Mouse (Mus musculus) liver, adult (tissue): Measurements from ENCODE around the gene Rac2.

Experiments
- GATA4 ChIP-seq: IDR thresholded peaks from 2 replicates; pipeline ENCODE4 v1.6.1; 2014; ENCODE audit warnings: mild to moderate bottlenecking, low read length; ENCODE audit not compliant: insufficient replicate concordance

The Rac2 gene

DNA sequence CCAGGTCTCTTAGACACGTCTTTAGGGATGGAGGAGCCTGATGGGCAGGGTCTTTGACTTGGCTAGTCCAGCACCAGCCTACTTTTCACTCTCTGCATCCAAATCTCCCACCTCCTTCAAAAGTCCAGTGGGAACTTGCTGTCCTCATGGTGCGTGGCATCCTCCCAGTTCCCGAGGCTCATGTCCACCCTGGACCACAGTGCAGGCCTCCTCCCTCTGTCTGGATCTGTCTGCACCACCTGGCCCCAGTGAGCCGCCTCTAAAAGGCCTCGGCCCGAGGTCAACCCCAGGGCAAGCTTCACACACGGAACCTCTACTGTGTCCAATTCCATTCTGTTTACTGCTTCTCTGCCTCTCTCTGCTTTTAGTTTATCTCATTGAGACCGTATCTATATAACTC is 51.3 kb downstream of the Rac2 start:
- no peak for TF ChIP-seq GATA4

DNA sequence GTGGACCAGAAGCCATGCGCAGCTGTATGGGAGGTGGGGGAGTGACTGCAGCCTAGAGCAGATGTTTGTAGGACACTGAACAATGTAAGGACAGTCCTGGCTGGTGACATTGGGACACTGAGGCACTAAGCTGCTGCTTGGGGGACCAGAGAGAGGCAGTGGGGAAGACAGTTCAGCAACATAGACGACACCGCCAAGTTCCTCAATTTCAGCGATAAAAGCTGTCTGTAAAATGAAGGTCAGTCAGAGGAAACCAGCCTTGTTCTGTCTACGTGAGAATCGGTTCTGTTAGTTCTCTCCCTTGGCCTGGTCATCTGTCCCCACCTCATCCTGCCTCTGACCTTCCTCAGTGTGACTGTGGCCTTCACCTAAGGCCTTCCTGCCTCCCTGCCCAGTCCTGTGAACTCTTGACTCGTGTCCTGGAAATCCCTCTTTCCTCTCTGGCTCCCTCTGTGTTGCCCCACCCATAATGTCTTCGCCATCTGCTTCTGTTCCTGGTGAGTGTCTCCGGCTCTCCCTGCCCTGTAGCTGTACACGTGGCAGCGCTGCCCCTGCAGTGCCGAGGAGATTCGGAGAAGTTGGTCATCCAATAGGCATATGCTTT is 52.4 kb downstream of the Rac2 start:
- peak; percentile 56; the same call in 1 of the 2 replicates for TF ChIP-seq GATA4

GRCm38 (mm10) chr15:78518221-78518620 is 54.4 kb downstream of the Rac2 start:
- TF ChIP-seq GATA4: no peak

DNA sequence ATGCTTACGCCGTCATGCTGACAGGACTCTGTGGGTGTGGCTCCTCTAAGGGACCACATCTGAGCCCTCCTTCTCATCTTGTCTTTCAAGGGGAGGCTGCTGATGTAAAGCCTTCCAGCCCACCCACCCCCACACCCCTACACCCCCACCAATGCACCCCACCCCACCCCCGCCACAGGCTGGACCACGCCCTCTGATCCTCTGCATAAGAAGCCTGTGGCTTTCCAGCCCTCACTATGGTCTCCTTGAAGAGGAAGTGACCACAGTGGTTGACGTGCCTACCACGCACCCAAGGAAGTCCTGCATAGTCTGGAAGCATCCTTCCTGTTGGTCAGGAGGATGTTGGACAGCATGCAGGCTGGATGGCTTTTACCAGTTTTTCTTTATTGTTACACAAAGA is 56.8 kb downstream of the Rac2 start:
- no peak for TF ChIP-seq GATA4

- peak; percentile 50; the same call in 1 of the 2 replicates for TF ChIP-seq GATA4
These were observed 58.0 kb downstream of the Rac2 start for GRCm38 (mm10) chr15:78514393-78515146.

GRCm38 (mm10) chr15:78513019-78513418 is 59.6 kb downstream of the Rac2 start:
- TF ChIP-seq GATA4: no peak

- TF ChIP-seq GATA4: no peak
These were observed 60.6 kb downstream of the Rac2 start for GRCm38 (mm10) chr15:78511951-78512350.

- no peak for TF ChIP-seq GATA4
These were observed 61.8 kb downstream of the Rac2 start for GRCm38 (mm10) chr15:78510736-78511135.

DNA sequence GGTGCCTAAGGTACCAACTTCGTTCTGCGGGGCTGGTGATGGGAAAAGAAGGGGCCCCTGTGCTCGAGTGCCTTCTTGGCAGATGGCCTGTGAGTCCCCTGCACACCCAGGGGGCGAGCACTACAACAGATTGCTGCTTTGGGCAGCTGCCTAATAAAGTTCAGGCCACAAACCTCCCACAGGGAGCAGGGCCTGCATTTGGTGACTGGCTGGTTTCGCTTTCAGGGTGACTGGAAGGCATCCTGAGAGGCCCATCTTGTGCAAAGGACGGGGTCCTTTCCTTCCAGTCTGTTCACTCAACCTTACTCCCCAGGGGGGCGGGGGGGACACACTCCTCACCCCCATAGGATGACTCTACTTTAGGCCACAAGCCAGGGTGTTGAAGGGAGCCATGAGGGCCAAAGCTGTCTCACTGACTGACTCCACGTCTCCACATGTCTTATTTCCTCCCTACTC is 62.4 kb downstream of the Rac2 start:
- TF ChIP-seq GATA4: no peak

DNA sequence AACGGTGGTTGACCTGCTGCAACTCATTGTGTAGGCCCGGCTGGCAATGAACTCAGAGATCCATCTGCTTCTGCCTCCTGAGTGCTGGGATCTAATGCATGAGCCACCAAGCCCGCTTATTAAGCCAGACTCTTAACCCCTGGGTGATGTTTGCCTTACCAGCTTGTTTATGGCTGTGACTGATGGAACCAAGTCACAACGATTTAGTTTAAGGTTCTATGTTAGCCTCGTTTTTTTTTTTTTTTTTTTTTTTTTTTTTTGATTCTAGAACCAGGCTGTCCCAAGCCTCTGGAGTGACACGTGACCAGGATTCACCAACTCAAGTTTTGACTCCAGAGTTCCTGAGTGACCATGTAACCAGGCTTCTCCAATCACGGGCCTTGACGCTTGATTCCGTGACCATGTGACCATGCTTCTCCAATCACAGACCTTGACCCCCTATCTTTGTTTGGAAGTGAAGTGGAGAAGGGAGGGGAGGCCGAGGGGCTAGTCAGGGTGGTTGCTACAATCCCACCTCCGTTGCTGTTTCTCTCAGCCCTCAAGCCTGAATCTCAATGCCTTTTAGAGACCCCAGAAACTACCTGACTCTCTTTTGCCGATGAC is 63.2 kb downstream of the Rac2 start:
- TF ChIP-seq GATA4: no peak
